Mouse (Mus musculus) stomach, embryonic 15.5 days (tissue): ENCODE results near the gene Ybx1. TPM values are rescaled to one million over a fixed set of nuclear protein-coding genes. Genes with fewer than 3 reads are reported as not detected.
A peak's percentile ranks its signal among the peaks of the same experiment; 100 is the strongest.

Experiments used
- ATAC-seq: fragments of 200-750 bp; cut with Nextera tagmentation; 2 replicates; pipeline ENCODE4 v1.8.0; 2017; ENCODE audit warnings: low read depth, moderate number of reproducible peaks, moderate TSS enrichment; ENCODE audit not compliant: insufficient read depth, low FRiP score
- H3K27ac ChIP-seq: fragments of 300-500 bp; sonication (generic); 2 replicates; pipeline ENCODE4 v1.5.1; 2015; ENCODE audit warnings: mild to moderate bottlenecking, inconsistent platforms
- H3K27me3 ChIP-seq: fragments of 300-500 bp; sonication (generic); replicated peaks from 2 replicates; pipeline ENCODE4 v1.6.1; 2015; ENCODE audit warnings: inconsistent platforms
- H3K36me3 ChIP-seq: fragments of 300-500 bp; sonication (generic); 2 replicates; pipeline ENCODE4 v1.6.1; 2015; ENCODE audit warnings: inconsistent platforms
- H3K4me1 ChIP-seq: fragments of 300-500 bp; sonication (generic); 2 replicates; pipeline ENCODE4 v1.6.1; 2015; ENCODE audit warnings: inconsistent platforms
- H3K4me2 ChIP-seq: fragments of 300-500 bp; sonication (generic); 2 replicates; pipeline ENCODE4 v1.6.1; 2015; ENCODE audit warnings: mild to moderate bottlenecking, inconsistent platforms
- H3K4me3 ChIP-seq: fragments of 300-500 bp; sonication (generic); replicated peaks from 2 replicates; pipeline ENCODE4 v1.5.1; 2015; ENCODE audit warnings: inconsistent platforms
- H3K9ac ChIP-seq: fragments of 300-500 bp; sonication (generic); 2 replicates; pipeline ENCODE4 v1.6.1; 2015; ENCODE audit warnings: inconsistent platforms
- H3K9me3 ChIP-seq: fragments of 300-500 bp; sonication (generic); 2 replicates; pipeline ENCODE4 v1.6.1; 2016; ENCODE audit warnings: inconsistent platforms
- WGBS: fragments of 180-500 bp; shearing (Covaris S2); methylation state at CpG from one replicate; pipeline ENCODE4 v1.1.7; 2015; 5-methylcytosine and 5-hydroxymethylcytosine counted together
- polyA plus RNA-seq: library from polyadenylated mRNA; unstranded; fragments of >200 nt; fragmentation: Nextera tagmentation; extraction: Ambion mirVana; gene quantifications from 2 replicates; pipeline ENCODE4 v1.2.1, GENCODE M21; 2015

Gene Ybx1
- polyA plus RNA-seq, 1 experiment from 2014 or later: 615 TPM

GRCm38 (mm10) chr4:119246688-119247225, 47.6 kb downstream of the Ybx1 start:
- no peak overlapping the region for H3K9ac ChIP-seq
- no peak for ATAC-seq
- no peaks in the 10 kb centered on the region for H3K9me3 ChIP-seq
- no peaks in the 10 kb centered on the region for H3K27me3 ChIP-seq
- no peak overlapping the region for H3K4me2 ChIP-seq
- no peak overlapping the region for H3K4me3 ChIP-seq
- no peak overlapping the region for H3K27ac ChIP-seq
- 0 out of 2 replicates have a peak, but pooled peaks cover 3% of the 10 kb centered on the region for H3K36me3 ChIP-seq
- no peaks in the 10 kb centered on the region; the same call in 1 of the 2 replicates for H3K4me1 ChIP-seq
- 78% methylated on average over 14 of the region's 14 CpGs for WGBS

- ATAC-seq: no peak
These were observed 48.4 kb downstream of the Ybx1 start for GRCm38 (mm10) chr4:119245961-119246360.

GRCm38 (mm10) chr4:119245556-119245955, 48.8 kb downstream of the Ybx1 start:
- no peak overlapping the region for H3K4me2 ChIP-seq
- ATAC-seq: no peak
- no peak overlapping the region for H3K4me3 ChIP-seq
- 0 out of 2 replicates have a peak, but pooled peaks cover 3% of the 10 kb centered on the region for H3K36me3 ChIP-seq
- H3K27ac ChIP-seq: no peak overlapping the region
- H3K4me1 ChIP-seq: no peaks in the 10 kb centered on the region; the same call in 1 of the 2 replicates
- no peaks in the 10 kb centered on the region for H3K9me3 ChIP-seq
- H3K27me3 ChIP-seq: no peaks in the 10 kb centered on the region
- H3K9ac ChIP-seq: no peak overlapping the region
- WGBS: 61% methylated on average over 7 of the region's 7 CpGs

More at GRCm38 (mm10) chr4:119245961-119246360, 48.4 kb downstream of the Ybx1 start:
- Histone ChIP-seq H3K27me3 (no peaks in the 10 kb centered on the region), H3K4me1 (no peaks in the 10 kb centered on the region; the same call in 1 of the 2 replicates), H3K27ac (no peak overlapping the region), H3K36me3 (0 out of 2 replicates have a peak, but pooled peaks cover 3% of the 10 kb centered on the region), H3K9ac (no peak overlapping the region), H3K9me3 (no peaks in the 10 kb centered on the region), H3K4me3 (no peak overlapping the region), H3K4me2 (no peak overlapping the region)
- WGBS: 89% methylated on average over 9 of the region's 9 CpGs

GRCm38 (mm10) chr4:119244468-119245240, 49.8 kb downstream of the Ybx1 start:
- no peak for ATAC-seq
- Histone ChIP-seq H3K4me1 (no peaks in the 10 kb centered on the region; the same call in 1 of the 2 replicates), H3K9me3 (no peaks in the 10 kb centered on the region), H3K27ac (no peak overlapping the region), H3K4me2 (no peak overlapping the region), H3K36me3 (0 out of 2 replicates have a peak, but pooled peaks cover 3% of the 10 kb centered on the region), H3K27me3 (no peaks in the 10 kb centered on the region), H3K4me3 (no peak overlapping the region), H3K9ac (no peak overlapping the region)
- 76% methylated on average over 22 of the region's 22 CpGs for WGBS

GRCm38 (mm10) chr4:119242571-119242970, 51.8 kb downstream of the Ybx1 start:
- H3K36me3 ChIP-seq: 0 out of 2 replicates have a peak, but pooled peaks cover 3% of the 10 kb centered on the region
- H3K4me1 ChIP-seq: 0 out of 2 replicates have a peak, but pooled peaks cover 6% of the 10 kb centered on the region
- no peaks in the 10 kb centered on the region for H3K9me3 ChIP-seq
- ATAC-seq: no peak
- 89% methylated on average over 12 of the region's 12 CpGs for WGBS
- no peak overlapping the region for H3K9ac ChIP-seq
- no peak overlapping the region for H3K27ac ChIP-seq
- H3K4me2 ChIP-seq: no peak overlapping the region
- no peaks in the 10 kb centered on the region for H3K27me3 ChIP-seq
- no peak overlapping the region for H3K4me3 ChIP-seq

- no peaks in the 10 kb centered on the region for H3K9me3 ChIP-seq
- H3K27me3 ChIP-seq: no peaks in the 10 kb centered on the region
- no peak overlapping the region for H3K9ac ChIP-seq
- no peak overlapping the region for H3K4me3 ChIP-seq
- no peak overlapping the region for H3K4me2 ChIP-seq
- peaks cover 4% of the 10 kb centered on the region for H3K36me3 ChIP-seq
- H3K27ac ChIP-seq: no peak overlapping the region
- ATAC-seq: no peak
- 0 out of 2 replicates have a peak, but pooled peaks cover 6% of the 10 kb centered on the region for H3K4me1 ChIP-seq
- 90% methylated on average over 14 of the region's 14 CpGs for WGBS
These were observed 52.7 kb downstream of the Ybx1 start for GRCm38 (mm10) chr4:119241664-119242063.

GRCm38 (mm10) chr4:119239181-119239682, 55.2 kb downstream of the Ybx1 start:
- 38% methylated on average over 12 of the region's 12 CpGs for WGBS
- no peaks in the 10 kb centered on the region for H3K27me3 ChIP-seq
- peaks cover 6% of the 10 kb centered on the region for H3K36me3 ChIP-seq
- H3K27ac ChIP-seq: no peak overlapping the region
- H3K4me1 ChIP-seq: peaks cover 12% of the 10 kb centered on the region
- peak; percentile 57; the same call in 1 of the 2 replicates for ATAC-seq
- H3K9ac ChIP-seq: no peak overlapping the region
- peak overlapping the region; percentile 21; the same call in 1 of the 2 replicates for H3K4me2 ChIP-seq
- H3K9me3 ChIP-seq: no peaks in the 10 kb centered on the region
- 0 out of 2 replicates have a peak overlapping the region, but pooled peaks have one; percentile 14 for H3K4me3 ChIP-seq

- H3K4me2 ChIP-seq: no peak overlapping the region
- ATAC-seq: no peak; the same call in 1 of the 2 replicates
- WGBS: 80% methylated on average over 3 of the region's 3 CpGs
- H3K36me3 ChIP-seq: peaks cover 5% of the 10 kb centered on the region
- no peak overlapping the region for H3K4me3 ChIP-seq
- no peak overlapping the region for H3K27ac ChIP-seq
- no peaks in the 10 kb centered on the region for H3K27me3 ChIP-seq
- no peaks in the 10 kb centered on the region for H3K9me3 ChIP-seq
- H3K9ac ChIP-seq: no peak overlapping the region
- peaks cover 12% of the 10 kb centered on the region for H3K4me1 ChIP-seq
These were observed 55.7 kb downstream of the Ybx1 start for GRCm38 (mm10) chr4:119238661-119239060.

GRCm38 (mm10) chr4:119234348-119234747, 60.1 kb downstream of the Ybx1 start:
- Histone ChIP-seq H3K4me1 (peaks cover 12% of the 10 kb centered on the region), H3K4me2 (peak overlapping the region; percentile 95), H3K27me3 (no peaks in the 10 kb centered on the region), H3K4me3 (peak overlapping the region; percentile 87), H3K9ac (0 out of 2 replicates have a peak overlapping the region, but pooled peaks have one; percentile 23), H3K27ac (no peak overlapping the region), H3K36me3 (peaks cover 4% of the 10 kb centered on the region), H3K9me3 (no peaks in the 10 kb centered on the region)
- WGBS: 77% methylated on average over 3 of the region's 3 CpGs
- no peak for ATAC-seq

GRCm38 (mm10) chr4:119233256-119233901, 61.0 kb downstream of the Ybx1 start:
- H3K4me3 ChIP-seq: peak overlapping the region; percentile 87
- under 1% methylated on average over 36 of the region's 36 CpGs for WGBS
- H3K9me3 ChIP-seq: no peaks in the 10 kb centered on the region
- H3K27ac ChIP-seq: peak overlapping the region; percentile 65
- no peaks in the 10 kb centered on the region for H3K27me3 ChIP-seq
- H3K4me1 ChIP-seq: peaks cover 8% of the 10 kb centered on the region
- peaks cover 4% of the 10 kb centered on the region for H3K36me3 ChIP-seq
- peak; percentile 15 for ATAC-seq
- H3K9ac ChIP-seq: peak overlapping the region; percentile 71
- H3K4me2 ChIP-seq: peak overlapping the region; percentile 95

GRCm38 (mm10) chr4:119232410-119233255, 61.8 kb downstream of the Ybx1 start, which contains the start of the genes AU022252 and P3h1:
Gene AU022252, minus strand, starts transcription at chr4:119232712.
Gene P3h1, plus strand, starts transcription at chr4:119232915.
- peak within 1 kb of the TSS; percentile 95 for H3K4me2 ChIP-seq
- H3K4me1 ChIP-seq: peaks cover 8% of the 10 kb centered on the region
- peak within 1 kb of the TSS; percentile 87 for H3K4me3 ChIP-seq
- peak within 1 kb of the TSS; percentile 65 for H3K27ac ChIP-seq
- ATAC-seq: peak; percentile 98
- peaks cover 6% of the 10 kb centered on the region for H3K36me3 ChIP-seq
- no peaks in the 10 kb centered on the region for H3K9me3 ChIP-seq
- no peaks in the 10 kb centered on the region for H3K27me3 ChIP-seq
- peak within 1 kb of the TSS; percentile 89 for H3K9ac ChIP-seq
- under 1% methylated on average over 71 of the region's 71 CpGs for WGBS
